Mouse (Mus musculus): ENCODE measurements around the gene Cyp4f16.
"Not testable (repeated sequence)": the region's sequence is repeated elsewhere in the genome, so short reads cannot be mapped to it uniquely, and the experiment has no call there.

Gene Cyp4f16

GRCm38 (mm10) chr17:32536051-32536866, at the start of gene Cyp4f16:
TSS of gene Cyp4f16 (plus strand) at chr17:32536558.
- H3K27me3 ChIP-seq (ENCODE audit: control insufficient read depth, insufficient read depth, low read length, poor library complexity, severe bottlenecking); H3K36me3 ChIP-seq (ENCODE audit: control insufficient read depth, insufficient read depth, low read length, poor library complexity, severe bottlenecking): not testable (repeated sequence)
- peak; percentile 58 for DNase-seq (ENCODE audit: low read depth, low spot score)

- H3K36me3 ChIP-seq (ENCODE audit: control insufficient read depth, insufficient read depth, low read length, poor library complexity, severe bottlenecking), result no peaks in the 10 kb centered on the region
- DNase-seq (ENCODE audit: low read depth, low spot score), result peak; percentile 13
- H3K27me3 ChIP-seq (ENCODE audit: control insufficient read depth, insufficient read depth, low read length, poor library complexity, severe bottlenecking), result no peaks in the 10 kb centered on the region; the same call in 1 of the 2 replicates
Observed at GRCm38 (mm10) chr17:32492349-32492980, 43.9 kb upstream of the Cyp4f16 start.

GRCm38 (mm10) chr17:32494601-32495000, 41.8 kb upstream of the Cyp4f16 start:
- Histone ChIP-seq H3K36me3 (ENCODE audit: control insufficient read depth, insufficient read depth, low read length, poor library complexity, severe bottlenecking) (no peaks in the 10 kb centered on the region), H3K27me3 (ENCODE audit: control insufficient read depth, insufficient read depth, low read length, poor library complexity, severe bottlenecking) (no peaks in the 10 kb centered on the region; the same call in 1 of the 2 replicates)
- peak; percentile 81 for DNase-seq (ENCODE audit: low read depth, low spot score)

GRCm38 (mm10) chr17:32500511-32500910, 35.8 kb upstream of the Cyp4f16 start:
- DNase-seq (ENCODE audit: low read depth, low spot score); H3K27me3 ChIP-seq (ENCODE audit: control insufficient read depth, insufficient read depth, low read length, poor library complexity, severe bottlenecking); H3K36me3 ChIP-seq (ENCODE audit: control insufficient read depth, insufficient read depth, low read length, poor library complexity, severe bottlenecking): not testable (repeated sequence)

GRCm38 (mm10) chr17:32501051-32501450, 35.3 kb upstream of the Cyp4f16 start:
- no peak for DNase-seq (ENCODE audit: low read depth, low spot score)
- H3K27me3 ChIP-seq (ENCODE audit: control insufficient read depth, insufficient read depth, low read length, poor library complexity, severe bottlenecking), result no peaks in the 10 kb centered on the region; the same call in 1 of the 2 replicates
- no peaks in the 10 kb centered on the region; the same call in 1 of the 2 replicates for H3K36me3 ChIP-seq (ENCODE audit: control insufficient read depth, insufficient read depth, low read length, poor library complexity, severe bottlenecking)

GRCm38 (mm10) chr17:32503111-32503510, 33.2 kb upstream of the Cyp4f16 start:
- DNase-seq (ENCODE audit: low read depth, low spot score), result no peak
- no peaks in the 10 kb centered on the region; the same call in 1 of the 2 replicates for H3K36me3 ChIP-seq (ENCODE audit: control insufficient read depth, insufficient read depth, low read length, poor library complexity, severe bottlenecking)

GRCm38 (mm10) chr17:32505851-32506728, 30.3 kb upstream of the Cyp4f16 start, which contains the start of gene Cyp4f17:
TSS of gene Cyp4f17 (plus strand) at chr17:32506050.
- no peak for DNase-seq (ENCODE audit: low read depth, low spot score)
- no peaks in the 10 kb centered on the region; the same call in 1 of the 2 replicates for H3K36me3 ChIP-seq (ENCODE audit: control insufficient read depth, insufficient read depth, low read length, poor library complexity, severe bottlenecking)
- H3K27me3 ChIP-seq (ENCODE audit: control insufficient read depth, insufficient read depth, low read length, poor library complexity, severe bottlenecking), result no peaks in the 10 kb centered on the region

More at GRCm38 (mm10) chr17:32503111-32503510, 33.2 kb upstream of the Cyp4f16 start:
- H3K27me3 ChIP-seq (ENCODE audit: control insufficient read depth, insufficient read depth, low read length, poor library complexity, severe bottlenecking), result no peaks in the 10 kb centered on the region

- H3K27me3 ChIP-seq (ENCODE audit: control insufficient read depth, insufficient read depth, low read length, poor library complexity, severe bottlenecking), result no peaks in the 10 kb centered on the region
- no peaks in the 10 kb centered on the region for H3K36me3 ChIP-seq (ENCODE audit: control insufficient read depth, insufficient read depth, low read length, poor library complexity, severe bottlenecking)
- no peak for DNase-seq (ENCODE audit: low read depth, low spot score)
Observed at GRCm38 (mm10) chr17:32506729-32507245, 29.6 kb upstream of the Cyp4f16 start.

- no peaks in the 10 kb centered on the region for H3K27me3 ChIP-seq (ENCODE audit: control insufficient read depth, insufficient read depth, low read length, poor library complexity, severe bottlenecking)
- DNase-seq (ENCODE audit: low read depth, low spot score), result no peak
- H3K36me3 ChIP-seq (ENCODE audit: control insufficient read depth, insufficient read depth, low read length, poor library complexity, severe bottlenecking), result no peaks in the 10 kb centered on the region
Observed at GRCm38 (mm10) chr17:32516126-32516525, 20.2 kb upstream of the Cyp4f16 start.

GRCm38 (mm10) chr17:32521981-32522380, 14.4 kb upstream of the Cyp4f16 start:
- Histone ChIP-seq H3K27me3 (ENCODE audit: control insufficient read depth, insufficient read depth, low read length, poor library complexity, severe bottlenecking) (no peaks in the 10 kb centered on the region), H3K36me3 (ENCODE audit: control insufficient read depth, insufficient read depth, low read length, poor library complexity, severe bottlenecking) (no peaks in the 10 kb centered on the region)
- DNase-seq (ENCODE audit: low read depth, low spot score), result no peak

- Histone ChIP-seq H3K27me3 (ENCODE audit: control insufficient read depth, insufficient read depth, low read length, poor library complexity, severe bottlenecking) (no peaks in the 10 kb centered on the region), H3K36me3 (ENCODE audit: control insufficient read depth, insufficient read depth, low read length, poor library complexity, severe bottlenecking) (no peaks in the 10 kb centered on the region)
- DNase-seq (ENCODE audit: low read depth, low spot score), result peak; percentile 46
Observed at GRCm38 (mm10) chr17:32522386-32522785, 14.0 kb upstream of the Cyp4f16 start.

- DNase-seq (ENCODE audit: low read depth, low spot score), result no peak
- Histone ChIP-seq H3K36me3 (ENCODE audit: control insufficient read depth, insufficient read depth, low read length, poor library complexity, severe bottlenecking) (no peaks in the 10 kb centered on the region), H3K27me3 (ENCODE audit: control insufficient read depth, insufficient read depth, low read length, poor library complexity, severe bottlenecking) (no peaks in the 10 kb centered on the region)
Observed at GRCm38 (mm10) chr17:32522816-32523215, 13.5 kb upstream of the Cyp4f16 start.

GRCm38 (mm10) chr17:32523895-32524294, 12.5 kb upstream of the Cyp4f16 start:
- DNase-seq (ENCODE audit: low read depth, low spot score), result peak; percentile 69
- H3K27me3 ChIP-seq (ENCODE audit: control insufficient read depth, insufficient read depth, low read length, poor library complexity, severe bottlenecking), result no peaks in the 10 kb centered on the region
- no peaks in the 10 kb centered on the region for H3K36me3 ChIP-seq (ENCODE audit: control insufficient read depth, insufficient read depth, low read length, poor library complexity, severe bottlenecking)

- not testable (repeated sequence) for H3K36me3 ChIP-seq (ENCODE audit: control insufficient read depth, insufficient read depth, low read length, poor library complexity, severe bottlenecking); H3K27me3 ChIP-seq (ENCODE audit: control insufficient read depth, insufficient read depth, low read length, poor library complexity, severe bottlenecking); DNase-seq (ENCODE audit: low read depth, low spot score)
Observed at GRCm38 (mm10) chr17:32526341-32526740, 10.0 kb upstream of the Cyp4f16 start.
